Mouse (Mus musculus) layer of hippocampus, adult 9-11 months (tissue): Measurements from ENCODE around the gene Gpr108.
A peak's percentile ranks its signal among the peaks of the same experiment; 100 is the strongest.
"Not testable (repeated sequence)": the region's sequence is repeated elsewhere in the genome, so short reads cannot be mapped to it uniquely, and the experiment has no call there.

Experiments
- DNase-seq: peaks from one replicate; pipeline ENCODE4 v3.0.0; 2022

Gpr108 gene

DNA sequence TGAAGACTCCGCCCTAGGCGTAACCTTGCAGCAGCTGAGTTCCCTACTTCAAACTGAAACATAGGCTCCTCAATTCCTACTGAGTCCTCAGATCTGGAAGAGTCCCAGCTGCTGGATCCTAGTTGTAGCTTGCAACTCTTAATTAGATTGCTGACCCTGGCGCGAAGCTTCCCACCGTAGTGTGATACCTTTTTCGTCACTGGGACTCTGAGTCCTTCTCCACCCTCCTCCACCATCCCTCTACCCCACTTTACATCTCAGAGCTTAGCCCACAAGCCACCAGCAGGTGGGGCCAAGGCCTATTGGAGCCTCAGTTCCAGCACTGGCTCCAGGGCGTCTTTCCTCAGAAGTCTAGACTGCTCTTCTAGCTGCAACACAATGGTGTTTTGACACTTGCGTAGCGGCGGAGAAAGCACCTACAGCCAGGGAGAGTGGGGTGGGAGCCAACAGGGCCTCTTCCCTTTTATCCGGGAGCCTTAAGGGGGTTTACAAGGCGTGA, at the start of gene Gpr108:
Gpr108 (minus strand) TSS at position 246 of the 499 bp plus-strand sequence.
- DNase-seq: peak; percentile 89

DNA sequence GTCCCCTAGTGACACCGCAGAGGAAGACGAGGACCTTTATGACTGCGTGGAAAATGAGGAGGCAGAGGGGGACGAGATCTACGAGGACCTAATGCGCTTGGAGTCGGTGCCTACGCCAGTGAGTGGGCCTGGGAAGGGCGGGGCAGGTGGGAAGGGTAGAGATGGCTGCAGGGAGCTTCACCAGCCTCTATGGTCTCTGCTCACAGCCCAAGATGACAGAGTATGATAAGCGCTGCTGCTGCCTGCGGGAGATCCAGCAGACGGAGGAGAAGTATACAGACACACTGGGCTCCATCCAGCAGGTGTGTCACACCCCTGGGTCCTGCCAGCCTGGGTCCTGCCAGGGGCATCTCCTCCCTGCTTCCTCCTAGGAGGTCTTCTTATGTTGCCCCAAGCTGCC, 48.8 kb upstream of the Gpr108 start:
- DNase-seq: no peak

- DNase-seq: no peak
These were observed 47.7 kb upstream of the Gpr108 start for GRCm38 (mm10) chr17:57295935-57296334.

GRCm38 (mm10) chr17:57292968-57293367, 44.7 kb upstream of the Gpr108 start:
- no peak for DNase-seq

DNA sequence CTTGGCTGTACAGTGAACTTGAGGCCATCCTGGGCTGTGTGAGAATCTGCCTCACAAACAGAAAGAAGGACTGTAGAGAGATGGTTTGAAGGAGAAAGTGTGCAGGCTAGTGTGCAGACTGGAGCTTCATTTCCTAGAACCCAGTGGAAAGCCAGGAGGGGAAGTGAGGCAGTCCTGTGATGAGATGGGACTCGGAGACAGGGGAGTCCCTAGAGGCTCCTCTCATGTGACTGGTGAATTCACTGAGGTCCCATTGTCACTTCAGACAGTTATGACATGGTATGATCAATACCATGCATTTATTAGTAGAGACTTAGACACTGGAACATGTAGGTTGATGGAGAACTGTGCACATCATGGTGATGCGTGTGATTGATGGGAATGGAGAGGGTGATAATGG, 44.1 kb upstream of the Gpr108 start:
- DNase-seq: no peak

- no peak for DNase-seq
These were observed 42.4 kb upstream of the Gpr108 start for GRCm38 (mm10) chr17:57290671-57291055.

- peak; percentile 81 for DNase-seq
These were observed 41.9 kb upstream of the Gpr108 start for GRCm38 (mm10) chr17:57290001-57290670.

DNA sequence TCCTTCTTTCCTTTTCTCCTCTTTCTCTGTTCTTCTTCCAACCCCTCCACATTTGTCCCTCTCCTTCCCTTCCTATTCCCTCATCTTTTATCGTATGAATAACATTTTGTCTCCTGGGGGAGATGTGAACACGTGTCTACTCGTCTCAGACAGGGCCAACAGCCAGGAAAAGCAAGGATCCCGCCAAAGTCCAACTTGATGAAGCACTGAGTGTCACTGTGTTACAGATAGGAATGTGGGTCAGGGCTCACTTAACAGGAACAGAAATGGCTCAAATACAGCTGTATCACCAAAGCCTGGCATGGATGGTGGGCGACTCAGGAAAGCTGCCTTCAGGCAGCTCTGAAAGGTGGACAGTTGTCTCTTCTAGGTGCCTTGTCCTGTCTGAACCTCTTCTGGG, 41.0 kb upstream of the Gpr108 start:
- DNase-seq: no peak

- no peak for DNase-seq
These were observed 38.6 kb upstream of the Gpr108 start for GRCm38 (mm10) chr17:57286718-57287355.

DNA sequence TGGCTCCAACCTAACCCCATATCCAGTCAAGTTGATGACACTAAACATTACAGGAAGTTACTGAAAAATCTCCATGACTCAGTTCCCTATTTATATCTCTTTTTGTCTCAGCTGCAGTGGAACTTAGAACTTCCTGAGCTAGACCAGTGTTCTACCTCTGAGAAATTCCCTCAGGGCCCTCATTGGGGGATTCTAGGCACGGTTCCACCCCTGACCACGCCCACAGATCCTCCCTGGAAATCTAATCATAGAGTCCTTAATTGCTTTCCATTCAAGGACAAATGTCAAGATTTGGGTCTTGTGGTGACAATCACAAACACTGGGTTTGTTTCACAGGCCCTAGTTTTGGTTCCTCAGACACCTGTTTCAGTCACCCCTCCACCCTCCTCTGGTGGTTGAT, 36.8 kb upstream of the Gpr108 start:
- DNase-seq: no peak

DNA sequence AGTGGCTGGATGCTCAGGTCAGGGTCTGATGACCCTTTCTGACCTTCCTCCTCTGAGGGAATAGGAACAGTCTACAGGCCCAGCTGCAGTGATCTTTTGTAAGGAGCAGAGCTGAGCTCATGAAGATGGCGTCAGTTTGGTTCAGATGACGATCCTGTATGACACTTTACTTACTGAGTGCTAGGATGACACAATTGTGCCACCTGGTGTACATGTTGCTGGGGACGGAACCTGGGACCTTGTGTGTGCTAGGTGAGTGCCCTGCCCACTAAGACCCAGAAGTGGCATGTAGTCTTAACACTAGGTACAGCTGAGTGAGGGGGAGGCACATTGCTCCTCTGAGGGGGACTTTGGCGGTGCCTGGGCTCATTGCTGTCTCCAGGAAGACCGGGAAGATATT, 35.7 kb upstream of the Gpr108 start:
- DNase-seq: no peak

GRCm38 (mm10) chr17:57280411-57280810, 32.2 kb upstream of the Gpr108 start:
- peak; percentile 60 for DNase-seq

GRCm38 (mm10) chr17:57279591-57280224, 31.5 kb upstream of the Gpr108 start:
- no peak for DNase-seq

DNA sequence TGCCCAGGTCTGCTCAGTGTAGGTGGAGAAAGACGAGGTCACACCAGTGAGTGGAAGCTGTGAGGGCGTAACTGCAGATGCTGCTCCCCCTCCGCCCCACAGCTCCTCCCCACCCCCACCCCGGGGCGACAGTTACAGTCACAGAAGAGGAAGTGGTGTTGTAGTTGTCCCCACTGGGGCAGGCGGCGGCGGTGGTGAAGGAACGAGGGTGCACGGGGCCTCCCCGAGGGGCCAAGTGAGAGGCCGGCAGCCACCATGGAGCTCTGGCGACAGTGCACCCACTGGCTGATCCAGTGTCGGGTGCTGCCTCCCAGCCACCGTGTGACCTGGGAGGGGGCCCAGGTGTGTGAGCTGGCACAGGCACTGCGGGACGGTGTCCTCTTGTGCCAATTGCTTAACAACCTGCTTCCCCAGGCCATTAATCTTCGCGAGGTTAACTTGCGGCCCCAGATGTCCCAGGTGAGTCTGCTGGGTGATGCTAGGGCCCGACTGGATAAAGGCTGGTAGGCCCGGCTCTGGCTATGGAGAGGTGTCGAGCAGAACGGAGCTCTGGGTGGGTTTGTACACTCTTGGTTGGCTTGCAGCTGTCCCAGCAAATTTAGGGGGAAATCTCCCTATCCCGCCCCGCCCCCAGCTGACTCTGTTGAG, 30.8 kb upstream of the Gpr108 start, which contains the start of gene Vav1:
Vav1 (plus strand) TSS at position 158 of the 648 bp plus-strand sequence.
- no peak for DNase-seq

GRCm38 (mm10) chr17:57278537-57278936, 30.3 kb upstream of the Gpr108 start:
- no peak for DNase-seq

- not testable (repeated sequence) for DNase-seq
These were observed 29.5 kb upstream of the Gpr108 start for GRCm38 (mm10) chr17:57277598-57278261.

- DNase-seq: peak; percentile 81
These were observed 28.4 kb upstream of the Gpr108 start for GRCm38 (mm10) chr17:57276634-57277121.

- DNase-seq: no peak
These were observed 27.7 kb upstream of the Gpr108 start for GRCm38 (mm10) chr17:57275997-57276351.

GRCm38 (mm10) chr17:57275111-57275996, 27.1 kb upstream of the Gpr108 start:
- DNase-seq: peak; percentile 73

- DNase-seq: no peak
These were observed 26.4 kb upstream of the Gpr108 start for GRCm38 (mm10) chr17:57274686-57275085.

GRCm38 (mm10) chr17:57273846-57274245, 25.6 kb upstream of the Gpr108 start:
- DNase-seq: no peak

GRCm38 (mm10) chr17:57271301-57271700, 23.1 kb upstream of the Gpr108 start:
- no peak for DNase-seq
